Mouse (Mus musculus) lung, postnatal 0 days (tissue): ENCODE results near the gene Gli2.

ENCODE experiments used
- CTCF ChIP-seq: IDR thresholded peaks from 2 replicates; pipeline ENCODE4 v1.5.1; 2016; ENCODE audit warnings: antibody characterized with exemption, mild to moderate bottlenecking
- EP300 ChIP-seq: IDR thresholded peaks from 2 replicates; pipeline ENCODE4 v1.6.1; 2016; ENCODE audit warnings: antibody characterized with exemption, mild to moderate bottlenecking, control low read depth

- TF ChIP-seq CTCF (no peak), EP300 (no peak)
Measured at GRCm38 (mm10) chr1:119035931-119036330, 17.5 kb downstream of the Gli2 start.
